In the genomic region with DNA sequence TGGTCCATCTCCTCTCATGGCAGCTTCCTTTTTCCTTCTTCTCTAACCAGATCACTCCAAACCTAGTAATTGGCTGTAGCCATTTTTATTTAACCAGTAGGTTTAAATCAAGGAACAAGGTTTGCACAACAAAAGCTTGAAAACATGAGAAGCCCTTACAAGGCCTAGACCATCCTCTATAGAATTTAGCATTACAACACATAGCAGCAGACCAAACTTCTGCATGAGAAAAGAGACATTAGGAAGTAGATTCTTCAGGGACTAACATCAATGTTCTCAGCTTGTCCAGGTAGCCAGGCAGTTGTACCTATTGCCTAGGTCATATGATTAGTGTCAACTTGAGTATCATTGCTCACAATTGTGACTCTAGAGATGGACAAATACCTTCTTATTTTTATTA, we compare ENCODE assay signal across 29 mouse cellular contexts.
"Had no signal": no experiment of that assay in that cellular context is flagged by ENCODE, and none has a peak within 500 bp of the region (broad histone marks: within the 10 kb centered on the region; RNA-seq: fewer than 3 reads in every experiment).

No protein-coding gene starts in this region.

- DNase-seq: heart, postnatal 10 days; heart, postnatal 14 days; heart, postnatal 36 days; heart, postnatal 4 days; kidney, adult 11 months; kidney, adult 18-20 months; kidney, adult 2 months; kidney, adult 9 months; kidney, postnatal 10 days; kidney, postnatal 14 days; kidney, postnatal 25 days; kidney, postnatal 36 days; kidney, postnatal 4 days; layer of hippocampus, adult 9-11 months; layer of hippocampus, postnatal 36 days had no signal

- H3K4me1 ChIP-seq: heart, embryonic 12.5 days; heart, embryonic 13.5 days; heart, embryonic 15.5 days; hindbrain, embryonic 10.5 days; hindbrain, embryonic 12.5 days; hindbrain, embryonic 13.5 days; hindbrain, embryonic 15.5 days; intestine, embryonic 15.5 days; kidney, embryonic 15.5 days had no signal

- H3K27ac ChIP-seq: heart, embryonic 13.5 days; heart, embryonic 15.5 days; hindbrain, embryonic 10.5 days; hindbrain, embryonic 12.5 days; hindbrain, embryonic 13.5 days; hindbrain, embryonic 14.5 days; hindbrain, embryonic 15.5 days; hindbrain, postnatal 0 days; intestine, embryonic 15.5 days; kidney, embryonic 15.5 days; kidney, postnatal 0 days; layer of hippocampus, adult 2 months; left cerebral cortex, adult 2 months had no signal

- H3K4me3 ChIP-seq: heart, embryonic 12.5 days; heart, embryonic 13.5 days; heart, embryonic 15.5 days; hindbrain, embryonic 10.5 days; hindbrain, embryonic 12.5 days; hindbrain, embryonic 13.5 days; hindbrain, embryonic 15.5 days; intestine, embryonic 15.5 days; kidney, embryonic 15.5 days; layer of hippocampus, adult 2 months; left cerebral cortex, adult 2 months had no signal

- H3K9ac ChIP-seq: heart, embryonic 12.5 days; heart, embryonic 13.5 days; heart, embryonic 15.5 days; hindbrain, embryonic 12.5 days; hindbrain, embryonic 13.5 days; hindbrain, embryonic 14.5 days; hindbrain, embryonic 15.5 days; intestine, embryonic 15.5 days; kidney, embryonic 15.5 days had no signal

- H3K36me3 ChIP-seq: heart, embryonic 12.5 days; heart, embryonic 13.5 days; heart, embryonic 15.5 days; hindbrain, embryonic 10.5 days; hindbrain, embryonic 12.5 days; hindbrain, embryonic 13.5 days; hindbrain, embryonic 15.5 days; intestine, embryonic 15.5 days; kidney, embryonic 15.5 days had no signal

- H3K9me3 ChIP-seq: heart, embryonic 12.5 days; heart, embryonic 13.5 days; heart, embryonic 15.5 days; hindbrain, embryonic 10.5 days; hindbrain, embryonic 12.5 days; hindbrain, embryonic 13.5 days; hindbrain, embryonic 15.5 days; intestine, embryonic 15.5 days; kidney, embryonic 15.5 days had no signal
